Comparison of ENCODE assay signal across 9 mouse cellular contexts in the genomic region with DNA sequence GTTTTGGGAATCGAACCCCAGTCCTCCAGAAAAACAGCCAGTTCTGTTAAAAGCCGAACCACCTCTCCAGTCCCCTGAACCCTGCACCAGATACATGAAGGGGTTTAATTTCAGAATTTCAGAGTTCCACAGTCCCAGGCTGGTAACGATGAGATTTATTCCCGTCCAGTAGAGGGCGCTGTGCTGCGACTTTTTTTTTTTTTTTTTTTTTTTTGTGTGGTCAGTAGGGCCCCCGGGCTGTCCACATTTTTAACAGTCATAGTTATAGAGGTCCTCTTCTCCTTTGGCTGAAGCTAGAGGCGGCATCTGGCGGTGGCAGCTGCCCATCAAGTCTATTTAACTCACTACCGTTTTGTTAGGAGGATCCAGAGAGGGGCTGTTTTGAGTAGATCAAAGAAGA. TPM values are rescaled to one million over a fixed set of nuclear protein-coding genes. Genes with fewer than 3 reads are reported as not detected.
DNase-seq lines count a peak whose midpoint lies in the region; ATAC-seq and TF ChIP-seq lines count a peak whose summit lies in the region.
"Had no signal": no experiment of that assay in that cellular context is flagged by ENCODE, and none has a peak within 500 bp of the region (broad histone marks: within the 10 kb centered on the region; RNA-seq: fewer than 3 reads in every experiment).

No protein-coding gene starts in this region.

- peak; percentile 32; the same call in 1 of the 2 replicates for TF ChIP-seq CTCF in heart, postnatal 0 days (IDR thresholded peaks at IDR 0.05; ENCODE audit: low read depth)

- intact Hi-C loops in heart, postnatal 36 days (cut with DNase I), result no loop called here
- intact Hi-C loops in gastrocnemius, postnatal 14 days (cut with DNase I; ENCODE audit: low total_unique reads), result no loop called here

- WGBS in heart, postnatal 0 days, result 16% methylated on average over 10 of the region's 10 CpGs

- H3K36me3 ChIP-seq in heart, postnatal 0 days (replicated peaks; ENCODE audit: control insufficient read depth, insufficient read depth, low read length), result no peaks in the 10 kb centered on the region
- no peaks in the 10 kb centered on the region for H3K36me3 ChIP-seq in ES-E14 (ENCODE audit: control insufficient read depth, insufficient read depth, low read length, poor library complexity, severe bottlenecking)

- no peak overlapping the region for H3K27ac ChIP-seq in heart, postnatal 0 days (ENCODE audit: low read depth)
- no peak overlapping the region for H3K27ac ChIP-seq in ES-E14 (ENCODE audit: insufficient read depth, low read depth, low read length, poor library complexity, severe bottlenecking)

- ATAC-seq in heart, postnatal 0 days (ENCODE audit: insufficient read depth, low read depth), result peak; percentile 30; the same call in 1 of the 2 replicates

- H3K9ac ChIP-seq in heart, postnatal 0 days (replicated peaks; ENCODE audit: low read depth, low read length), result no peak overlapping the region
- H3K9ac ChIP-seq in ES-E14 (ENCODE audit: insufficient read depth, low read depth, low read length, poor library complexity, severe bottlenecking), result no peak overlapping the region

- DNase-seq in heart, postnatal 0 days (ENCODE audit: low spot score), result no peak
- DNase-seq in heart, postnatal 36 days, result no peak
- DNase-seq in 3134 (ENCODE audit: extremely low read depth, insufficient read length, low spot score), result peak; percentile 7
- DNase-seq in ES-E14 (ENCODE audit: low read depth, low spot score), result no peak
- peak; percentile 19 to 26 for DNase-seq in kidney, postnatal 4 days
- no peak for DNase-seq in urinary bladder, postnatal 25 days (ENCODE audit: low spot score)
- no peak for DNase-seq in layer of hippocampus, postnatal 10 days (ENCODE audit: low spot score in 2 of 2)
- DNase-seq in gastrocnemius, postnatal 14 days, result no peak

- TF ChIP-seq EP300 in heart, postnatal 0 days (IDR thresholded peaks at IDR 0.05; ENCODE audit: low read depth), result no peak

- no peak overlapping the region for H3K4me2 ChIP-seq in heart, postnatal 0 days (ENCODE audit: low read depth, low read length)

- H3K9me3 ChIP-seq in heart, postnatal 0 days (replicated peaks; ENCODE audit: control insufficient read depth, low read length), result no peaks in the 10 kb centered on the region
- no peaks in the 10 kb centered on the region for H3K9me3 ChIP-seq in ES-E14 (ENCODE audit: control insufficient read depth, insufficient read depth, low read depth, low read length)

- H3K4me1 ChIP-seq in heart, postnatal 0 days (ENCODE audit: control insufficient read depth, insufficient read depth), result no peaks in the 10 kb centered on the region
- 0 out of 4 replicates have a peak, but pooled peaks cover 0 to 2% of the 10 kb centered on the region in 2 experiments for H3K4me1 ChIP-seq in ES-E14 (ENCODE audit: control insufficient read depth in 2 of 2, insufficient read depth in 2 of 2, low read length in 2 of 2, poor library complexity in 1 of 2)

- in situ Hi-C loops in ES-E14 (cut with MboI; ENCODE audit: low sequenced_read_pairs in 2 of 2, unreplicated experiment in 2 of 2), result no loop called here

- no peaks in the 10 kb centered on the region for H3K27me3 ChIP-seq in heart, postnatal 0 days (ENCODE audit: control insufficient read depth, insufficient read depth, low read length)

- H3K4me3 ChIP-seq in heart, postnatal 0 days (ENCODE audit: low read depth, low read length), result no peak overlapping the region
- H3K4me3 ChIP-seq in ES-E14 (ENCODE audit: insufficient read depth in 1 of 2, low read depth in 1 of 2, low read length in 2 of 2, poor library complexity in 1 of 2, severe bottlenecking in 1 of 2), result no peak overlapping the region
- H3K4me3 ChIP-seq: myocyte had no signal

TF ChIP-seq in ES-E14, 5 proteins besides CTCF, POLR2A, EP300 and RAD21:
- no peak for TF ChIP-seq ZC3H11A (IDR thresholded peaks at IDR 0.05; ENCODE audit: borderline replicate concordance, low read depth, low read length)
- peak; percentile 99 for TF ChIP-seq ZNF384 (IDR thresholded peaks at IDR 0.05; ENCODE audit: low read depth, low read length)

RNA-seq across cellular contexts. Expression of a gene that starts 37.1 kb away (rescaled TPM):
- total RNA-seq in heart, postnatal 0 days (2014; rRNA removed; ENCODE audit: low replicate concordance), result 197 and 271 TPM in 2 replicates
- polyA plus RNA-seq in heart, postnatal 0 days (2015; fragmentation: Nextera tagmentation; extraction: Ambion mirVana), result 867 and 901 TPM in 2 replicates
- 100 to 1,000 TPM; 106 to 128 TPM for total RNA-seq in heart, postnatal 36 days (2021)
- 196 and 205 TPM in 2 replicates for total RNA-seq in ES-E14 (2012; rRNA removed)
- total RNA-seq in layer of hippocampus, postnatal 10 days (2021), result 100 to 1,000 TPM; 199 to 225 TPM
- 100 to 1,000 TPM; 110 to 135 TPM for total RNA-seq in gastrocnemius, postnatal 14 days (2021)

RNA-seq across cellular contexts. Expression of a gene that starts 43.8 kb away (rescaled TPM):
- 8.0 and 16.9 TPM in 2 replicates for total RNA-seq in heart, postnatal 0 days (2014; rRNA removed; ENCODE audit: low replicate concordance)
- polyA plus RNA-seq in heart, postnatal 0 days (2015; fragmentation: Nextera tagmentation; extraction: Ambion mirVana), result 5.9 and 6.8 TPM in 2 replicates
- 1 to 10 TPM; 5.1 to 6.4 TPM for total RNA-seq in heart, postnatal 36 days (2021)
- 87.1 and 95.0 TPM in 2 replicates for total RNA-seq in ES-E14 (2012; rRNA removed)
- total RNA-seq in layer of hippocampus, postnatal 10 days (2021), result 10 to 100 TPM; 18.2 TPM
- 1 to 10 TPM; 5.0 to 5.4 TPM for total RNA-seq in gastrocnemius, postnatal 14 days (2021)

Comparison
In these comparisons a context has a peak if more than half of its experiments do, and no peak if none do; other contexts are left out.
1. DNase-seq: peak in 3134 (single experiment) and kidney, postnatal 4 days (2 of 2); none in heart, postnatal 0 days (single experiment), heart, postnatal 36 days (0 of 2), ES-E14 (single experiment), urinary bladder, postnatal 25 days (single experiment), layer of hippocampus, postnatal 10 days (0 of 2) and gastrocnemius, postnatal 14 days (single experiment).